Mouse (Mus musculus) heart, postnatal 0 days (tissue): Measurements from ENCODE around the gene Mecom.

ENCODE experiments used
- CTCF ChIP-seq: IDR thresholded peaks from 2 replicates; pipeline ENCODE4 v1.5.1; 2016; ENCODE audit warnings: antibody characterized with exemption, control low read depth, low read depth
- EP300 ChIP-seq: IDR thresholded peaks from 2 replicates; pipeline ENCODE4 v1.6.1; 2016; ENCODE audit warnings: antibody characterized with exemption, low read depth

DNA sequence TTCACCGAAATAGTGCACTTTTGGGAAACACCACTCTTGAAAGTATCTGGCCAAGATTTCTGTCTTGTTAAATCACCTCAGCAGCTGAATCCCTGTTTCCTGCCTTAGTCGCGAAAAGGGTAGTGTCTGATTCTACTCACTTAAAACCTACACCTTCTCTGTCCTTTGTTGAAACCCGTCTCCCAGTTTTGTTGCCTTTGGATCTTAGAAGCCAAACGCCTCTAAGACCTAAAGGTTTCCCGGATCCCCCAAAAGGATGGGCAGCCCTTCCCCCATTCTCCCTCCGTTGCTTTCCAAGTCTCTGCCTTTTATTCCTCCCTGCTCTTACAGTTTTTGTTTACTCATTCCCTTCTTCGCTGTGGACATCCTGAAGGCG is 32.0 kb downstream of the Mecom start:
- TF ChIP-seq CTCF = no peak
- TF ChIP-seq EP300 = no peak
